Mouse (Mus musculus): ENCODE data around the gene Myo10.

Myo10 gene

GRCm38 (mm10) chr15:25719270-25719669 lies 96.9 kb downstream of the Myo10 start:
- no peak for DNase-seq (ENCODE audit: low spot score in 2 of 2)

- DNase-seq (ENCODE audit: low spot score in 2 of 2), result no peak
Measured at GRCm38 (mm10) chr15:25720263-25720662, 97.9 kb downstream of the Myo10 start.

- no peak for DNase-seq (ENCODE audit: low spot score in 2 of 2)
Measured at GRCm38 (mm10) chr15:25723281-25724113, 101.2 kb downstream of the Myo10 start.

- DNase-seq (ENCODE audit: low spot score in 2 of 2), result no peak
Measured at GRCm38 (mm10) chr15:25724549-25724948, 102.2 kb downstream of the Myo10 start.

- DNase-seq (ENCODE audit: low spot score in 2 of 2), result no peak
Measured at GRCm38 (mm10) chr15:25726814-25727213, 104.5 kb downstream of the Myo10 start.

GRCm38 (mm10) chr15:25728501-25728900 lies 106.2 kb downstream of the Myo10 start:
- DNase-seq (ENCODE audit: low spot score in 2 of 2), result no peak

- DNase-seq (ENCODE audit: low spot score in 2 of 2), result no peak
Measured at GRCm38 (mm10) chr15:25731053-25731452, 108.7 kb downstream of the Myo10 start.

- peak in 1 of 2 experiments; percentile 54 for DNase-seq (ENCODE audit: low spot score in 2 of 2)
Measured at GRCm38 (mm10) chr15:25732758-25733428, 110.6 kb downstream of the Myo10 start.

- DNase-seq (ENCODE audit: low spot score in 2 of 2), result no peak
Measured at GRCm38 (mm10) chr15:25733739-25734430, 111.6 kb downstream of the Myo10 start.

- no peak for DNase-seq (ENCODE audit: low spot score in 2 of 2)
Measured at GRCm38 (mm10) chr15:25736531-25736930, 114.2 kb downstream of the Myo10 start.

- DNase-seq (ENCODE audit: low spot score in 2 of 2), result no peak
Measured at GRCm38 (mm10) chr15:25740271-25740670, 117.9 kb downstream of the Myo10 start.

GRCm38 (mm10) chr15:25742196-25742595 lies 119.9 kb downstream of the Myo10 start:
- DNase-seq (ENCODE audit: low spot score in 2 of 2), result no peak

GRCm38 (mm10) chr15:25751510-25751909 lies 129.2 kb downstream of the Myo10 start:
- DNase-seq (ENCODE audit: low spot score in 2 of 2), result no peak

- no peak for DNase-seq (ENCODE audit: low spot score in 2 of 2)
Measured at GRCm38 (mm10) chr15:25752597-25752996, 130.3 kb downstream of the Myo10 start.

- no peak for DNase-seq (ENCODE audit: low spot score in 2 of 2)
Measured at GRCm38 (mm10) chr15:25753003-25753402, 130.7 kb downstream of the Myo10 start.

GRCm38 (mm10) chr15:25753878-25754277 lies 131.6 kb downstream of the Myo10 start:
- no peak for DNase-seq (ENCODE audit: low spot score in 2 of 2)

- DNase-seq (ENCODE audit: low spot score in 2 of 2), result peak in 1 of 2 experiments; percentile 66
Measured at GRCm38 (mm10) chr15:25754342-25754951, 132.1 kb downstream of the Myo10 start.

- no peak for DNase-seq (ENCODE audit: low spot score in 2 of 2)
Measured at GRCm38 (mm10) chr15:25755536-25755935, 133.2 kb downstream of the Myo10 start.

GRCm38 (mm10) chr15:25756072-25756471 lies 133.7 kb downstream of the Myo10 start:
- no peak for DNase-seq (ENCODE audit: low spot score in 2 of 2)

- no peak for DNase-seq (ENCODE audit: low spot score in 2 of 2)
Measured at GRCm38 (mm10) chr15:25758037-25758436, 135.7 kb downstream of the Myo10 start.

GRCm38 (mm10) chr15:25758500-25759086 lies 136.3 kb downstream of the Myo10 start:
- no peak for DNase-seq (ENCODE audit: low spot score in 2 of 2)

GRCm38 (mm10) chr15:25760304-25760703 lies 138.0 kb downstream of the Myo10 start:
- DNase-seq (ENCODE audit: low spot score in 2 of 2), result no peak
